Comparison of ENCODE assay signal across 8 mouse cellular contexts in genomic region chr13:63627184-63627893, GRCm38 (mm10). TPM values are rescaled to one million over a fixed set of nuclear protein-coding genes. Genes with fewer than 3 reads are reported as not detected.
DNase-seq lines count a peak whose midpoint lies in the region; ATAC-seq and TF ChIP-seq lines count a peak whose summit lies in the region.

No protein-coding gene starts in this region.

- TF ChIP-seq POLR2A in small intestine, adult 2 months (IDR thresholded peaks at IDR 0.05; ENCODE audit: low read depth, low read length) = no peak

- peak; percentile 52 for ATAC-seq in frontal cortex, adult (ENCODE audit: low TSS enrichment)
- peak; percentile 85 for ATAC-seq in embryonic facial prominence, embryonic 14.5 days (ENCODE audit: low read depth)
- no peak for ATAC-seq in heart, embryonic 12.5 days (ENCODE audit: insufficient number of reproducible peaks, low FRiP score)

- H3K9me3 ChIP-seq in embryonic facial prominence, embryonic 14.5 days (ENCODE audit: control insufficient read depth, low read length) = no peaks in the 10 kb centered on the region
- H3K9me3 ChIP-seq in limb, embryonic 10.5 days (replicated peaks) = no peaks in the 10 kb centered on the region
- no peaks in the 10 kb centered on the region for H3K9me3 ChIP-seq in heart, embryonic 12.5 days (replicated peaks)

- no peaks in the 10 kb centered on the region for H3K4me1 ChIP-seq in embryonic facial prominence, embryonic 14.5 days (ENCODE audit: control insufficient read depth, insufficient read depth, low read length)
- peaks cover 22% of the 10 kb centered on the region for H3K4me1 ChIP-seq in limb, embryonic 10.5 days
- no peaks in the 10 kb centered on the region; the same call in 1 of the 2 replicates for H3K4me1 ChIP-seq in small intestine, adult 2 months (ENCODE audit: control insufficient read depth, insufficient read depth, insufficient read length, low read length)
- H3K4me1 ChIP-seq in heart, embryonic 12.5 days (replicated peaks) = no peaks in the 10 kb centered on the region

- H3K4me2 ChIP-seq in embryonic facial prominence, embryonic 14.5 days (ENCODE audit: low read depth, low read length) = peak overlapping the region; percentile 49
- no peak overlapping the region for H3K4me2 ChIP-seq in heart, embryonic 12.5 days

- WGBS in embryonic facial prominence, embryonic 14.5 days = 37% methylated on average over 20 of the region's 20 CpGs
- 29% methylated on average over 20 of the region's 20 CpGs for WGBS in limb, embryonic 10.5 days
- WGBS in small intestine, adult 2 months = 20% methylated on average over 20 of the region's 20 CpGs
- 70% methylated on average over 20 of the region's 20 CpGs for WGBS in heart, embryonic 12.5 days

- DNase-seq in frontal cortex, postnatal 14 days (ENCODE audit: low spot score in 2 of 2) = no peak
- DNase-seq in MN1 (ENCODE audit: low spot score) = peak; percentile 87
- peak; percentile 88 for DNase-seq in embryonic facial prominence, embryonic 14.5 days (ENCODE audit: low spot score)
- DNase-seq in limb, embryonic 10.5 days (ENCODE audit: low spot score) = peak; percentile 74
- DNase-seq in frontal cortex, postnatal 25 days (ENCODE audit: low spot score in 2 of 2) = no peak

- TF ChIP-seq CTCF in small intestine, adult 2 months (IDR thresholded peaks at IDR 0.05; ENCODE audit: extremely low read depth, insufficient read length, insufficient replicate concordance, low read depth, low read length) = no peak

- no peaks in the 10 kb centered on the region for H3K36me3 ChIP-seq in embryonic facial prominence, embryonic 14.5 days (ENCODE audit: control insufficient read depth, insufficient read depth, low read length)
- no peaks in the 10 kb centered on the region for H3K36me3 ChIP-seq in limb, embryonic 10.5 days
- no peaks in the 10 kb centered on the region for H3K36me3 ChIP-seq in small intestine, adult 2 months (ENCODE audit: control insufficient read depth, insufficient read depth, low read length)
- H3K36me3 ChIP-seq in heart, embryonic 12.5 days = no peaks in the 10 kb centered on the region

- no peaks in the 10 kb centered on the region for H3K27me3 ChIP-seq in embryonic facial prominence, embryonic 14.5 days (replicated peaks; ENCODE audit: control insufficient read depth, insufficient read depth, low read length)
- no peaks in the 10 kb centered on the region for H3K27me3 ChIP-seq in limb, embryonic 10.5 days (ENCODE audit: low read depth, poor library complexity, severe bottlenecking)
- no peaks in the 10 kb centered on the region for H3K27me3 ChIP-seq in small intestine, adult 2 months (ENCODE audit: control insufficient read depth, insufficient read depth, low read length)
- H3K27me3 ChIP-seq in heart, embryonic 12.5 days (replicated peaks) = no peaks in the 10 kb centered on the region

- H3K4me3 ChIP-seq in embryonic facial prominence, embryonic 14.5 days (ENCODE audit: low read depth, low read length) = peak overlapping the region; percentile 17
- peak overlapping the region; percentile 38 for H3K4me3 ChIP-seq in limb, embryonic 10.5 days
- H3K4me3 ChIP-seq in small intestine, adult 2 months (ENCODE audit: low read depth, low read length) = peak overlapping the region; percentile 45
- no peak overlapping the region for H3K4me3 ChIP-seq in heart, embryonic 12.5 days

- no peak overlapping the region for H3K9ac ChIP-seq in embryonic facial prominence, embryonic 14.5 days (ENCODE audit: low read depth, low read length)
- H3K9ac ChIP-seq in heart, embryonic 12.5 days = no peak overlapping the region

- H3K27ac ChIP-seq in embryonic facial prominence, embryonic 14.5 days (replicated peaks; ENCODE audit: low read depth, low read length) = peak overlapping the region; percentile 6
- H3K27ac ChIP-seq in limb, embryonic 10.5 days = peak overlapping the region; percentile 30; the same call in 1 of the 2 replicates
- H3K27ac ChIP-seq in small intestine, adult 2 months (ENCODE audit: insufficient read depth, low read depth, low read length) = no peak overlapping the region
- no peak overlapping the region for H3K27ac ChIP-seq in heart, embryonic 12.5 days (ENCODE audit: poor library complexity, severe bottlenecking)

RNA-seq across cellular contexts. Expression of gene Ptch1, which starts 53.9 kb away (rescaled TPM):
- 22.7 and 23.2 TPM in 2 replicates for polyA plus RNA-seq in embryonic facial prominence, embryonic 14.5 days (2014; fragmentation: Nextera tagmentation; extraction: Ambion mirVana)
- polyA plus RNA-seq in limb, embryonic 10.5 days (2016; fragmentation: Nextera tagmentation; extraction: Ambion mirVana) = 18.2 and 19.0 TPM in 2 replicates
- 9.1 and 20.5 TPM in 2 replicates for polyA plus RNA-seq in small intestine, adult 2 months (2012; rRNA removed)
- polyA plus RNA-seq in heart, embryonic 12.5 days (2016; fragmentation: Nextera tagmentation; extraction: Ambion mirVana) = 6.4 and 7.5 TPM in 2 replicates

Comparison
In these comparisons a context has a peak if more than half of its experiments do, and no peak if none do; other contexts are left out.
1. DNase-seq: peak in MN1 (single experiment), embryonic facial prominence, embryonic 14.5 days (single experiment) and limb, embryonic 10.5 days (single experiment); none in frontal cortex, postnatal 14 days (0 of 2) and frontal cortex, postnatal 25 days (0 of 2).
2. H3K27ac ChIP-seq: peak in embryonic facial prominence, embryonic 14.5 days (single experiment) and limb, embryonic 10.5 days (single experiment); none in small intestine, adult 2 months (single experiment) and heart, embryonic 12.5 days (single experiment).